ENCODE assay signal across 15 mouse cellular contexts in genomic region chr5:48081223-48081881, GRCm38 (mm10).
DNase-seq lines count a peak whose midpoint lies in the region; ATAC-seq lines count a peak whose summit lies in the region.
"Had no signal": no experiment of that assay in that cellular context is flagged by ENCODE, and none has a peak within 500 bp of the region (broad histone marks: within the 10 kb centered on the region; RNA-seq: fewer than 3 reads in every experiment).

No protein-coding gene starts in this region.

- H3K27ac ChIP-seq in forebrain, embryonic 13.5 days: peak overlapping the region; percentile 57
- no peak overlapping the region; the same call in 1 of the 2 replicates for H3K27ac ChIP-seq in hindbrain, embryonic 16.5 days (ENCODE audit: low read depth, low read length)
- no peak overlapping the region for H3K27ac ChIP-seq in neural tube, embryonic 13.5 days (replicated peaks)
- H3K27ac ChIP-seq: embryonic facial prominence, embryonic 12.5 days had no signal

- H3K27me3 ChIP-seq in forebrain, embryonic 13.5 days: no peaks in the 10 kb centered on the region
- H3K27me3 ChIP-seq in hindbrain, embryonic 16.5 days (replicated peaks; ENCODE audit: control insufficient read depth, insufficient read depth, low read length): no peaks in the 10 kb centered on the region
- H3K27me3 ChIP-seq in neural tube, embryonic 13.5 days: no peaks in the 10 kb centered on the region
- H3K27me3 ChIP-seq: embryonic facial prominence, embryonic 12.5 days had no signal

- H3K4me3 ChIP-seq in forebrain, embryonic 13.5 days: no peak overlapping the region
- no peak overlapping the region for H3K4me3 ChIP-seq in hindbrain, embryonic 16.5 days (ENCODE audit: low read length)
- H3K4me3 ChIP-seq in neural tube, embryonic 13.5 days: no peak overlapping the region
- H3K4me3 ChIP-seq: embryonic facial prominence, embryonic 12.5 days had no signal

- no peaks in the 10 kb centered on the region for H3K9me3 ChIP-seq in forebrain, embryonic 13.5 days (replicated peaks)
- no peaks in the 10 kb centered on the region for H3K9me3 ChIP-seq in hindbrain, embryonic 16.5 days (ENCODE audit: control insufficient read depth, low read length)
- no peaks in the 10 kb centered on the region for H3K9me3 ChIP-seq in neural tube, embryonic 13.5 days
- H3K9me3 ChIP-seq: embryonic facial prominence, embryonic 12.5 days had no signal

- 23% methylated on average over 8 of the region's 8 CpGs for WGBS in forebrain, embryonic 13.5 days
- WGBS in hindbrain, embryonic 16.5 days: 34% methylated on average over 8 of the region's 8 CpGs
- WGBS in neural tube, embryonic 13.5 days: 36% methylated on average over 8 of the region's 8 CpGs

- H3K36me3 ChIP-seq in forebrain, embryonic 13.5 days (ENCODE audit: poor library complexity, severe bottlenecking): no peaks in the 10 kb centered on the region
- H3K36me3 ChIP-seq in hindbrain, embryonic 16.5 days (ENCODE audit: control insufficient read depth, insufficient read depth, low read length): no peaks in the 10 kb centered on the region
- H3K36me3 ChIP-seq in neural tube, embryonic 13.5 days: no peaks in the 10 kb centered on the region
- H3K36me3 ChIP-seq: embryonic facial prominence, embryonic 12.5 days had no signal

- H3K4me1 ChIP-seq in forebrain, embryonic 13.5 days: peaks cover 7% of the 10 kb centered on the region; the same call in 1 of the 2 replicates
- H3K4me1 ChIP-seq in hindbrain, embryonic 16.5 days (ENCODE audit: control insufficient read depth, insufficient read depth, low read depth, low read length): peaks cover 2% of the 10 kb centered on the region; the same call in 1 of the 2 replicates
- peaks cover 5% of the 10 kb centered on the region; the same call in 1 of the 2 replicates for H3K4me1 ChIP-seq in neural tube, embryonic 13.5 days (replicated peaks)
- H3K4me1 ChIP-seq: embryonic facial prominence, embryonic 12.5 days had no signal

- no peak overlapping the region for H3K9ac ChIP-seq in forebrain, embryonic 13.5 days
- H3K9ac ChIP-seq in hindbrain, embryonic 16.5 days (ENCODE audit: low read depth, low read length): no peak overlapping the region
- H3K9ac ChIP-seq in neural tube, embryonic 13.5 days: no peak overlapping the region
- H3K9ac ChIP-seq: embryonic facial prominence, embryonic 12.5 days had no signal

- peak; percentile 90 for ATAC-seq in forebrain, embryonic 13.5 days
- peak; percentile 68 for ATAC-seq in hindbrain, embryonic 16.5 days
- ATAC-seq in neural tube, embryonic 13.5 days (ENCODE audit: low read depth): peak; percentile 61; the same call in 1 of the 2 replicates
- no peak for ATAC-seq in granulocyte monocyte progenitor cell, adult 5-6 weeks (replicated peaks; ENCODE audit: poor library complexity, severe bottlenecking)

- peak overlapping the region; percentile 7; the same call in 1 of the 2 replicates for H3K4me2 ChIP-seq in forebrain, embryonic 13.5 days
- H3K4me2 ChIP-seq in hindbrain, embryonic 16.5 days (ENCODE audit: low read length): no peak overlapping the region
- no peak overlapping the region for H3K4me2 ChIP-seq in neural tube, embryonic 13.5 days
- H3K4me2 ChIP-seq: embryonic facial prominence, embryonic 12.5 days; heart, embryonic 11.5 days had no signal

- peak; percentile 15 for DNase-seq in embryo, embryonic 9.5 days (ENCODE audit: extremely low spot score)
- no peak for DNase-seq in spleen, postnatal 4 days (ENCODE audit: low spot score in 2 of 2)
- no peak for DNase-seq in gastrocnemius, adult 8-10 months (ENCODE audit: low spot score in 2 of 2)
- no peak for DNase-seq in cerebellum, postnatal 4 days (ENCODE audit: low spot score in 2 of 2)
- DNase-seq: adrenal gland, postnatal 36 days; cerebellum, adult 11-12 months; heart, postnatal 4 days; kidney, adult 8-10 months; liver had no signal
